Mouse (Mus musculus) CD4-positive, CD25-positive, alpha-beta regulatory T cell, adult 2 months (primary cell): Measurements from ENCODE around the gene Maml2.
"Not testable (repeated sequence)": the region's sequence is repeated elsewhere in the genome, so short reads cannot be mapped to it uniquely, and the experiment has no call there.

Source experiments
- DNase-seq: peaks from one replicate; pipeline ENCODE4 v3.0.0-alpha.2; 2012; ENCODE audit warnings: low read depth, low spot score

The Maml2 gene

GRCm38 (mm10) chr9:13715891-13716290, 418.1 kb downstream of the Maml2 start:
- not testable (repeated sequence) for DNase-seq

GRCm38 (mm10) chr9:13716316-13717099, 418.8 kb downstream of the Maml2 start:
- peak; percentile 87 for DNase-seq

- DNase-seq: no peak
Observed at GRCm38 (mm10) chr9:13748404-13748797, 450.6 kb downstream of the Maml2 start, which contains the start of gene Mtmr2. TSS of gene Mtmr2 (plus strand) at chr9:13748410.

GRCm38 (mm10) chr9:13748798-13749674, 451.3 kb downstream of the Maml2 start:
- DNase-seq: peak; percentile 97

- DNase-seq: no peak
Observed at GRCm38 (mm10) chr9:13749675-13749998, 451.9 kb downstream of the Maml2 start.

- no peak for DNase-seq
Observed at GRCm38 (mm10) chr9:13752543-13752942, 454.8 kb downstream of the Maml2 start.
